Mouse (Mus musculus): ENCODE measurements at regions not wholly inside any gene's neighbourhood (a gene's known extent, or its start where the extent isn't known, plus 50 kb on each side); places are given as distances from the start of the nearest gene placed in this dataset.

DNA sequence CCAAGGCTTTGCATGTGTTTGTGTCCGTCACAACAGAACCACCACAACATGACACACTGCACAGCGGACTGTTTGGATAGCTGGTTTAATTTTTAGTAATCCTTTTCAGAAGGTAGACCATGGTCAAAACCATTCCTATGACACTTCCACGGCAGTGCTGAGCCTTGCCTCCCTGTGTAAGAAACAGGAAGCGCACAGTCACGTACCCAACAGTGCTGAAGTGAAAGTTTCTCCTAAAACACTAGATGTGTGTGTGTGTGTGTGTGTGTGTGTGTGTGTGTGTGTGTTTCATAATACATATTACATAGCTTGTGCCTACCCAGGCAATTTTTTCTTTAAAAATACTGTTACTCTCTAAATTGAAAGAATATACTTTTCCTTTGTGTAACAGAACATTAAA lies 331.0 kb downstream of the Foxa2 start:
- TF ChIP-seq CTCF (IDR thresholded peaks at IDR 0.05) (no peak), EP300 (IDR thresholded peaks at IDR 0.05) (no peak)
